Mouse (Mus musculus): ENCODE data around the gene Acap3.

Acap3 gene

GRCm38 (mm10) chr4:155932031-155932430 lies 40.4 kb downstream of the Acap3 start:
- DNase-seq (ENCODE audit: low spot score in 2 of 2), result no peak

- DNase-seq (ENCODE audit: low spot score in 2 of 2), result peak; percentile 43 to 71
Measured at GRCm38 (mm10) chr4:155943049-155943452, 51.4 kb downstream of the Acap3 start.

GRCm38 (mm10) chr4:155943534-155944249 lies 52.1 kb downstream of the Acap3 start, which contains the start of gene Ube2j2:
Gene Ube2j2 (plus strand): TSS chr4:155943831.
- peak; percentile 93 to 96 for DNase-seq (ENCODE audit: low spot score in 2 of 2)

GRCm38 (mm10) chr4:155944271-155944670 lies 52.6 kb downstream of the Acap3 start:
- no peak for DNase-seq (ENCODE audit: low spot score in 2 of 2)

GRCm38 (mm10) chr4:155947094-155947493 lies 55.5 kb downstream of the Acap3 start:
- DNase-seq (ENCODE audit: low spot score in 2 of 2), result no peak

- no peak for DNase-seq (ENCODE audit: low spot score in 2 of 2)
Measured at GRCm38 (mm10) chr4:155955491-155955890, 63.9 kb downstream of the Acap3 start.

All from frontal cortex, postnatal 10 days (tissue).